Mouse (Mus musculus): ENCODE data around the gene Zfp800. TPM values are rescaled to one million over a fixed set of nuclear protein-coding genes. Genes with fewer than 3 reads are reported as not detected.

Zfp800 gene
- total and polyA plus RNA-seq, 3 experiments, result 41.6 to 71.9 (median 43.2) TPM

DNA sequence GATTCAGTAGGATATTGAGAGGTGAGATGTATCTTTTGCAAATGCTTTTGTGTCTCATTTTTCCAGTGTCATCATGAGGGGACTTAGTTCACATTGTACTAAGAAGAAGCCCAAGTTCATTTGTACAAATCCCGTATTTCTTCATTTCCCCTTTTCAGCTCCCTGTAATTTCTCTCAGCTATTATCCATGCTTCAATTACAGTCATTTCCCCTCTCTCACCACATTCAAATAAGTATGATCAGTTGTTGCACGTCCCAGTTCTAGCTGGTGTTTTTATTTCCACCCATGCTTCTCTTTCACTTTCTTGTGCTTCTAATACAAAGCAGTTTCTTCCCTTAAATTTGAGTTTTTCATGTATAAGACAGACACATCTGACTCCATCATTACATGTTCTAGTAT is 91.1 kb downstream of the Zfp800 start:
- Histone ChIP-seq H3K27me3 (ENCODE audit: control insufficient read depth in 1 of 2, insufficient read depth in 2 of 2, low read length in 2 of 2) (no peaks in the 10 kb centered on the region), H3K36me3 (ENCODE audit: control insufficient read depth in 1 of 2, insufficient read depth in 2 of 2, low read length in 2 of 2) (no peaks in the 10 kb centered on the region), H3K9ac (ENCODE audit: control insufficient read depth, low read depth, low read length, poor library complexity, severe bottlenecking) (no peak overlapping the region), H3K4me1 (ENCODE audit: control insufficient read depth in 1 of 2, insufficient read depth in 2 of 2, low read length in 2 of 2) (no peaks in the 10 kb centered on the region), H3K27ac (ENCODE audit: control insufficient read depth, low read depth, low read length) (no peak overlapping the region), H3K4me3 (ENCODE audit: control insufficient read depth in 1 of 2, insufficient read depth in 1 of 2, low read depth in 2 of 2, low read length in 2 of 2) (no peak overlapping the region), H3K9me3 (replicated peaks; ENCODE audit: insufficient read depth, low read length) (no peaks in the 10 kb centered on the region), H3K79me2 (ENCODE audit: control insufficient read depth, insufficient read depth, low read length, poor library complexity) (no peaks in the 10 kb centered on the region)
- TF ChIP-seq ETS1 (IDR thresholded peaks at IDR 0.05; ENCODE audit: low read depth, low read length), result no peak
- no peak for TF ChIP-seq MYC (IDR thresholded peaks at IDR 0.05; ENCODE audit: low read depth, low read length)
- TF ChIP-seq NRF1 (IDR thresholded peaks at IDR 0.05; ENCODE audit: insufficient read depth, low read depth, low read length, poor library complexity, severe bottlenecking), result no peak
- no peak for TF ChIP-seq SIN3A (IDR thresholded peaks at IDR 0.05; ENCODE audit: low read length)
- TF ChIP-seq CTCF (IDR thresholded peaks at IDR 0.05 in 2 of 3, conservative IDR thresholded peaks at IDR 0.05 in 1 of 3; ENCODE audit: control insufficient read depth in 1 of 3, insufficient read depth in 1 of 3, low read depth in 2 of 3, low read length in 3 of 3, poor library complexity in 1 of 3, severe bottlenecking in 1 of 3), result no peak
- TF ChIP-seq USF1 (IDR thresholded peaks at IDR 0.05; ENCODE audit: low read depth, low read length), result no peak
- no peak for TF ChIP-seq MXI1 (IDR thresholded peaks at IDR 0.05; ENCODE audit: low read depth, low read length)
- no peak for TF ChIP-seq CHD2 (IDR thresholded peaks at IDR 0.05; ENCODE audit: low read length)
- TF ChIP-seq GATA1 (IDR thresholded peaks at IDR 0.05; ENCODE audit: low read depth, low read length), result no peak
- TF ChIP-seq MAZ (IDR thresholded peaks at IDR 0.05; ENCODE audit: low read depth, low read length), result no peak
- no peak for TF ChIP-seq POLR2AphosphoS5 (IDR thresholded peaks at IDR 0.05; ENCODE audit: borderline replicate concordance, low read depth, low read length)
- TF ChIP-seq JUND (IDR thresholded peaks at IDR 0.05; ENCODE audit: low read depth, low read length), result no peak
- no peak for TF ChIP-seq E2F4 (IDR thresholded peaks at IDR 0.05; ENCODE audit: borderline replicate concordance, low read depth, low read length)
- no peak for TF ChIP-seq ELF1 (IDR thresholded peaks at IDR 0.05; ENCODE audit: low read depth, low read length)
- no peak for TF ChIP-seq ZC3H11A (IDR thresholded peaks at IDR 0.05; ENCODE audit: low read depth, low read length)
- no peak for TF ChIP-seq MAX (IDR thresholded peaks at IDR 0.05; ENCODE audit: low read length)
- no peak for TF ChIP-seq EP300 (IDR thresholded peaks at IDR 0.05; ENCODE audit: low read depth in 1 of 2, low read length in 2 of 2)
- TF ChIP-seq POLR2A (IDR thresholded peaks at IDR 0.05; ENCODE audit: control insufficient read depth in 1 of 2, insufficient read depth in 1 of 2, low read depth in 1 of 2, low read length in 2 of 2, poor library complexity in 1 of 2), result no peak
- no peak for TF ChIP-seq SMC3 (IDR thresholded peaks at IDR 0.05; ENCODE audit: low read depth, low read length)
- no peak for DNase-seq (ENCODE audit: low read depth, low spot score)

DNA sequence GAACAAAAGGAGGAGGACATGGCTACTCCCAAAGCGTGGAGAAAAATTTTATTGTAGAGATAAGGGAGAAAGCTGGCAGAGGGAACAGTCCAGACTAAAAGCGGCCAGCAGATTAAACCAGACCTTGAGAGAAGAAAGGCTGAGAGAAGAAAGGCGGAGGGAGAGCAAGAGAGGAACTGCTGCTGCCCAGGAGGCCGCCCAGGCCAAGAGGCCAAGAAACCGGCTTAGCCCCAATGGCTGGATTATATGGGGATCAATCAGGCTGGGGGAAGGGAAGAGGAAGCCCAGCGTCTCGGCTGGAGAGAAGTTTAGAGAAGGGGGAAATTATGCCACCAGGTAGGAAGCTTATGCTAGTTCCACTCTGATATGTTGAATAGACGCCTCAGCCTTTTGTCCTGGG is 101.5 kb downstream of the Zfp800 start:
- no peak for DNase-seq (ENCODE audit: low read depth, low spot score)

More for the DNA sequence above, 101.5 kb downstream of the Zfp800 start:
- H3K9me3 ChIP-seq (replicated peaks; ENCODE audit: insufficient read depth, low read length), result no peaks in the 10 kb centered on the region
- no peak for TF ChIP-seq CHD2 (IDR thresholded peaks at IDR 0.05; ENCODE audit: low read length)
- TF ChIP-seq POLR2AphosphoS2 (IDR thresholded peaks at IDR 0.05; ENCODE audit: low read length), result no peak
- no peak for TF ChIP-seq HCFC1 (IDR thresholded peaks at IDR 0.05; ENCODE audit: low read depth, low read length)
- TF ChIP-seq ELF1 (IDR thresholded peaks at IDR 0.05; ENCODE audit: low read depth, low read length), result no peak
- TF ChIP-seq SMC3 (IDR thresholded peaks at IDR 0.05; ENCODE audit: low read depth, low read length), result no peak
- no peak for TF ChIP-seq GATA1 (IDR thresholded peaks at IDR 0.05; ENCODE audit: low read depth, low read length)
- TF ChIP-seq RAD21 (IDR thresholded peaks at IDR 0.05; ENCODE audit: low read depth, low read length), result no peak
- TF ChIP-seq POLR2A (IDR thresholded peaks at IDR 0.05; ENCODE audit: control insufficient read depth in 1 of 2, insufficient read depth in 1 of 2, low read depth in 1 of 2, low read length in 2 of 2, poor library complexity in 1 of 2), result no peak
- no peak for TF ChIP-seq MYC (IDR thresholded peaks at IDR 0.05; ENCODE audit: low read depth, low read length)
- no peak for TF ChIP-seq NELFE (IDR thresholded peaks at IDR 0.05; ENCODE audit: low read depth, low read length)
- no peak for TF ChIP-seq E2F4 (IDR thresholded peaks at IDR 0.05; ENCODE audit: borderline replicate concordance, low read depth, low read length)
- TF ChIP-seq ZC3H11A (IDR thresholded peaks at IDR 0.05; ENCODE audit: low read depth, low read length), result no peak
- no peak for TF ChIP-seq KAT2A (conservative IDR thresholded peaks at IDR 0.05; ENCODE audit: low read depth, low read length)
- no peak for TF ChIP-seq RCOR1 (IDR thresholded peaks at IDR 0.05; ENCODE audit: low read depth, low read length)
- no peak for TF ChIP-seq MAZ (IDR thresholded peaks at IDR 0.05; ENCODE audit: low read depth, low read length)
- no peak for TF ChIP-seq ZMIZ1 (IDR thresholded peaks at IDR 0.05; ENCODE audit: low read depth, low read length)
- no peak overlapping the region for H3K27ac ChIP-seq (ENCODE audit: control insufficient read depth, low read depth, low read length)
- H3K27me3 ChIP-seq (ENCODE audit: control insufficient read depth in 1 of 2, insufficient read depth in 2 of 2, low read length in 2 of 2), result no peaks in the 10 kb centered on the region; a peak in 2 of 4 replicates
- no peaks in the 10 kb centered on the region for H3K4me1 ChIP-seq (ENCODE audit: control insufficient read depth in 1 of 2, insufficient read depth in 2 of 2, low read length in 2 of 2)
- no peak overlapping the region for H3K4me3 ChIP-seq (ENCODE audit: control insufficient read depth in 1 of 2, insufficient read depth in 1 of 2, low read depth in 2 of 2, low read length in 2 of 2)
- no peaks in the 10 kb centered on the region for H3K36me3 ChIP-seq (ENCODE audit: control insufficient read depth in 1 of 2, insufficient read depth in 2 of 2, low read length in 2 of 2)
- no peaks in the 10 kb centered on the region for H3K79me2 ChIP-seq (ENCODE audit: control insufficient read depth, insufficient read depth, low read length, poor library complexity)
- no peak overlapping the region for H3K9ac ChIP-seq (ENCODE audit: control insufficient read depth, low read depth, low read length, poor library complexity, severe bottlenecking)

Data from MEL (cell line).